Mouse (Mus musculus) c-Kit-negative CD71-positive TER-119-positive erythroid progenitor cells, embryonic 14.5 days (primary cell): ENCODE measurements around the gene Gm10642.

Source experiments
- DNase-seq: peaks from one replicate; pipeline ENCODE4 v3.0.0-alpha.2; 2013; ENCODE audit warnings: low read depth, low spot score

Gm10642 gene

GRCm38 (mm10) chr9:70671772-70672579 is 15.9 kb downstream of the Gm10642 start:
- DNase-seq, result no peak

GRCm38 (mm10) chr9:70673656-70674055 is 17.6 kb downstream of the Gm10642 start:
- DNase-seq, result no peak

GRCm38 (mm10) chr9:70675117-70675516 is 19.1 kb downstream of the Gm10642 start:
- DNase-seq, result no peak

GRCm38 (mm10) chr9:70675961-70676360 is 19.9 kb downstream of the Gm10642 start:
- DNase-seq, result no peak

- peak; percentile 97 for DNase-seq
Measured at GRCm38 (mm10) chr9:70678682-70679131, 22.7 kb downstream of the Gm10642 start, which contains the start of gene Adam10. Adam10 (plus strand) TSS chr9:70678997.

- no peak for DNase-seq
Measured at GRCm38 (mm10) chr9:70679132-70680091, 23.4 kb downstream of the Gm10642 start.

GRCm38 (mm10) chr9:70682202-70682601 is 26.2 kb downstream of the Gm10642 start:
- no peak for DNase-seq

GRCm38 (mm10) chr9:70688301-70688968 is 32.4 kb downstream of the Gm10642 start:
- no peak for DNase-seq

GRCm38 (mm10) chr9:70689926-70690325 is 33.9 kb downstream of the Gm10642 start:
- no peak for DNase-seq

GRCm38 (mm10) chr9:70690579-70690978 is 34.5 kb downstream of the Gm10642 start:
- no peak for DNase-seq

GRCm38 (mm10) chr9:70691772-70692693 is 36.0 kb downstream of the Gm10642 start:
- DNase-seq, result no peak

- no peak for DNase-seq
Measured at GRCm38 (mm10) chr9:70695723-70696122, 39.7 kb downstream of the Gm10642 start.

- no peak for DNase-seq
Measured at GRCm38 (mm10) chr9:70698090-70698489, 42.0 kb downstream of the Gm10642 start.

GRCm38 (mm10) chr9:70703597-70704203 is 47.6 kb downstream of the Gm10642 start:
- DNase-seq, result no peak

- DNase-seq, result no peak
Measured at GRCm38 (mm10) chr9:70706444-70706843, 50.4 kb downstream of the Gm10642 start.
